Mouse (Mus musculus) layer of hippocampus, postnatal 14 days (tissue): Measurements from ENCODE around the gene Bri3. TPM values are rescaled to one million over a fixed set of nuclear protein-coding genes. Genes with fewer than 3 reads are reported as not detected.
A peak's percentile ranks its signal among the peaks of the same experiment; 100 is the strongest.

ENCODE experiments used
- DNase-seq, 2 experiments: peaks; one replicate each; pipeline ENCODE4 v3.0.0; 2021 to 2022; ENCODE audit warnings: low spot score in 2 of 2, mixed read lengths in 1 of 2
- long read RNA-seq, 2 experiments: library from polyadenylated mRNA; stranded (forward); transcript quantifications; one replicate each; pipeline ENCODE4 v2.0.0; 2021
- total RNA-seq, 2 experiments: library from RNA; stranded (reverse); gene quantifications; 2 replicates each; pipeline ENCODE4 v1.2.3; 2021

Bri3 gene
- total RNA-seq: 10 to 100 TPM; 57.5 to 62.3 TPM
- long read RNA-seq, experiment 1, transcript Bri3-201 (3 exons, 955 nt): major isoform, 8 of 12 reads
- long read RNA-seq, experiment 1, partial matches to known transcripts: 2 of 12 reads
- long read RNA-seq, experiment 1, other reads (novel, unspliced or antisense): 2 of 12 reads
- long read RNA-seq, experiment 2, transcript Bri3-201 (3 exons, 955 nt): major isoform, 20 of 27 reads
- long read RNA-seq, experiment 2, partial matches to known transcripts: 3 of 27 reads
- long read RNA-seq, experiment 2, other reads (novel, unspliced or antisense): 4 of 27 reads

GRCm38 (mm10) chr5:144243901-144244487 lies at the start of gene Bri3:
Bri3 (plus strand) TSS chr5:144244437.
- DNase-seq: no peak

DNA sequence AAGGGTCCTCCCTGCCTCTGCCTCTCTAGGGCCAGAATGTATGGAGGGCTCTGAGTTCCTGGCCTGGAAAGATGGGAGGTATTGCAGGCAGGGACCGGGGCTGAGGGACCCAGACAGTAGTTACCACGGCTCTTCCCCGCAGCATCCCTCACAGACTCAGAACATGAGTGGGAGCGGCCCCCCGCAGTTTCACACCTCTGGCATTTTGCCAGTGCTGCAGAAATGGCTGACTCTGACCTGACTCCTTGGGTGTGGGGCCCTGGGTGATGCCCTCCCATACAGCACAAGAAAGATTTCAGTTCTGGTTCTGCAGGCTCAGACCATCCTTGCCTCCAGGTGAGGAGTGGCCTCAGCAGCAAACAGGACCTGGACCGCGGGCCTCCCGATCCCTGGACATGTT lies 48.7 kb upstream of the Bri3 start:
- no peak for DNase-seq

GRCm38 (mm10) chr5:144200616-144201015 lies 43.6 kb upstream of the Bri3 start:
- DNase-seq: no peak

DNA sequence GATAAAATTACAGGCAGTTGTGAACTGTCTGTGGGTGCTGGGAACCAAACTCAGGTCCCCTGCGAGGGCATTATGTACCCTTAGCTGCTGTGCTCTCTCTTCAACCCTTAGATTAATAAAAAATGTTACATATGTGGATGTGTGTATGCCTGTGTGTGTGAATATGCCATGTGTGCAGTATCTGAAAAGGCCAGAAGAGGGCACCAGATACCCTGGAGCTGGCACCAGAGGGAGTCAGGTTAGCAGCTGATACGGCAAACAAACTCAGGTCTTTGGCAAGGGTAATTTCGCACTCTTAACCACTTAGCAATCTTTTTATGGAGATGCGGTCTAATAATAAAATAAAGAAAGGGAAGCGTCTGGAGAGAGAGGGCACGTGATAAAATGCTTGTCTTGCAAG lies 41.8 kb upstream of the Bri3 start:
- DNase-seq: no peak

GRCm38 (mm10) chr5:144203398-144203959 lies 40.8 kb upstream of the Bri3 start:
- no peak for DNase-seq

GRCm38 (mm10) chr5:144204303-144204702 lies 39.9 kb upstream of the Bri3 start:
- DNase-seq: no peak

DNA sequence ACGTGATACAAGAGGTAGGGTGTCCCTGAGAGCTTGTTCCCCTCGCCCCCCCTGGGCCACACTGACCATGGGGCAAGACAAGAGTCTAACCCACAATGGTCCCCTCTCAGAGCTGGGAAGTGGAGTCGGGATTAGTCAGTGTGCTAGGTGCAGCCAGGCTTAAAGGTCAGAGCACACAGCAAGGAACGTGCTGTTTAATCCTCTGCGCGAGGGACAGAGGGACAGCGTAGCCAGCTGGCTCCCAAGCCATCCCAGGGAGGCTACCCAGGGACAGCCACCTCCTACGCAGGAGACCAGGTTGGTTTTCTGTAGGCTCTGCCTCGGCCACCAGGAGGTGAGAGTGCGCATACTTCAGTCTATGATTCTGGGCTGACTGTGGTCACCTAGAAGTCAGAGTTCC lies 39.3 kb upstream of the Bri3 start:
- no peak for DNase-seq

- DNase-seq: no peak
These were observed 38.2 kb upstream of the Bri3 start for GRCm38 (mm10) chr5:144206069-144206468.

GRCm38 (mm10) chr5:144207478-144207877 lies 36.8 kb upstream of the Bri3 start:
- peak; percentile 49 to 55 for DNase-seq

DNA sequence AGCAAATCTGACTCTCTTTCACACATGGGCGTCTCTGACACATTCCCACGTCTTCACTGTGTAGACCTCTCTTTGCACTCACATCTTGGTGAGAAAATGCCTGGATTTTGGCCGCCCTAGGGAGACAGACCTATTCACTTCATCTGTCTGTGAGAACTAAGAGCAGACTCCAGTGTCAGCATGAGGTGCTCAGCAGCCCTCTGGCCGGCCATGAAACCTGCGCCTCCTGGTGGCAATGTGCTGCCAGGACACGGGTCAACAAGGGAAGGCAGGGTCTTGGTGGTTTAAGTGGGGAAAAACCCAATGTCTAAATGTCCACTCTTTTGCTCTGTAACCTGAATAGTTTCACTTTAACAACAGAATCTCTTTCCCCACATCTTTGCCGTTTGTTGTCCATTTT lies 29.8 kb upstream of the Bri3 start:
- peak in 1 of 2 experiments; percentile 46 for DNase-seq

- DNase-seq: no peak
These were observed 28.2 kb upstream of the Bri3 start for GRCm38 (mm10) chr5:144215992-144216391.

DNA sequence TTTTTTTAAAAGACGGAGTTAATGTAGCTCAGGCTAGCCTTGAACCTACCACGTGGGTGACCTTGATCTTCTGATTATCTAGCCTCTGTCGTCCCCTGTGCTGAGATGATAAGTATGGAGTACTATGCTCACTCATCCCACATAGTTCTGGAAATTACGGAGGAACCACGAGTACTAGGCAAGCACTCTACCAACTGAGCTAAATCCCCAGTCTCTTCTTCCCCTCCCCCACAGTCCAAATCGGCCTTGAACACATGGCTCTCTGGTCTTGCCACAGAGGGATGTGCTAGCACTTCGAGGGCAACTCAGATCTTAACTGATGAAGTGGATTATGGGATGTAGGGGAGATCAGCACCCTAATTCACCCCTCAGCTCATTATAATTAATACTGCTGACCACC lies 26.2 kb upstream of the Bri3 start:
- no peak for DNase-seq

DNA sequence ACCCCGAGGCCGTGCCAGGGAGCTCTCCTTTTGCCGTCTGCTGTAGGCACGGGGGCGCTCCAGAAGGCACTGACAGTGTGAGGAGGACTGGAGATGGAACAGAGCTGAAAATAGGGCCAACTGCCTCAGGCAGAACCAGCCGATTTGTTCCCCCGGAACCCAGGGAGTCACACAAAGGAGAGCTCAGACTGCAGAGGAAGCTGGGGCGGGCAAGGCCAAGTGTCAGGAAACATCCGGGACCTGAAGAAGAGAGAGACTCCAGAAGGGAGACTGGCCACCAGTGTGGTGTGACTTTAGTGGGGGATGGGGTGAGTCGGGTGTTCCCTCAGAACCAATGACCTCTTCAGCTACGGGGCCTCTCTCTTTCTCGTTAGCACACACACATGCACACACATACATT lies 24.9 kb upstream of the Bri3 start:
- DNase-seq: no peak

- DNase-seq: no peak
These were observed 24.3 kb upstream of the Bri3 start for GRCm38 (mm10) chr5:144219936-144220335.

GRCm38 (mm10) chr5:144221305-144221704 lies 22.9 kb upstream of the Bri3 start:
- DNase-seq: no peak

GRCm38 (mm10) chr5:144222811-144223502 lies 21.3 kb upstream of the Bri3 start:
- peak; percentile 27 to 39 for DNase-seq

- peak; percentile 93 to 96 for DNase-seq
These were observed 20.8 kb upstream of the Bri3 start, which contains the start of gene Tecpr1 for GRCm38 (mm10) chr5:144223503-144223862. Tecpr1 (minus strand) TSS chr5:144223615.

- no peak for DNase-seq
These were observed 20.1 kb upstream of the Bri3 start for GRCm38 (mm10) chr5:144223899-144224816.

DNA sequence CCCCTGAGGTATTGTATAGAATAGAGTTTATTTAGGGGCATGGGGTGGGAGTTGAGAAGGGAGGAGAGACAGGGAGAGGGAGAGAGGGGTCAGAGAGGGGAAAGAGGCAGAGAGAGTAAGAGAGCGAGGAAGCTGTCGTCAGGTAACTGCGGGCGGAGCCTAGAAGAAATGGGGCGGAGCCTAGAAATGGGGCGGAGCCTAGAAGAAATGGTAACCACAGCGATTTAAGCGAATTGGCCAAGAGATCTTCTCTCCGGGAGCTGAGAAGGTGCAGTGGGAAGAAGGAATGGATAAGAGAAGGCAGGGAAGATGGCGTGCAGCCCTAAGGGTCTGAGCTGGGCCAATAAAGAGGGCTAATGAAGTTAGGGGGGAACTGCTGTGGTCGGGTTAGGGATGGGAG lies 18.0 kb upstream of the Bri3 start:
- no peak for DNase-seq

DNA sequence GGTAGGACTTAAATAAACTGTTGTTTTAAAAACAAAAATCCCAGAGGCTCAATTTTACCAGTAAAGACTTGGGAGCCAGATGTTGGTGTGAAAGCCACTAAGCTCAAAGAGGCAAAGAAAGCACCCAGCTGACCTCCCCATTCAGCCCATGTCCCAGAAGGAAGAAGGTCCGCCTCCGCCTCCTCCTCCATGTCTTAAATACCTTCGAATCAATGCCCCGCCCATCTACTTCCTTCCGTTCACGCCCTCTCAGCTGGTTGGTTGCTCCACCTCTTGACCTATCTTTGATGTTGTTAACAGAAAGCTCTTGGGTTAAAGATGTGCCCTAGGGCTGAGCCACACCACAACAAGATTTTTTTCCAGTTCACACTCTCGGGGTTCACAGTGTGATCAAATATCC lies 14.0 kb upstream of the Bri3 start:
- DNase-seq: no peak

DNA sequence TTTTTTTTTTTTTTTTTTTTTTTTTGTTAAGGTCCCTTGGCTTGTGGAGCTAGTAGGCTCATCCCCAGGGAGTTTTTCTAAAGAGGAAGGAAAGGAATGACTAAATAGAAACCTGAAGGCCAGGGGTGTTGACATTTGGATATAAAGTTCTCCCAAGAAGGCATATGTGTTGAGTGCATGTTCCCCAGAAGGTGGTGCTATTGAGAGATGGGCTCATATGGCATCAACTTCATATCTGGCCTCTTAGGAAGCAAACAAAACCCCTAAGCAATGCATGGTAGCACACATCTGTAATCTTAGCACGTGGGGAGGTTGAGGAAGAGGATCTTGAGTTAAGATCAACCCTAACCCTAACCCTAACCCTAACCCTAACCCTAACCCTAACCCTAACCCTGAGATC lies 12.8 kb upstream of the Bri3 start:
- no peak for DNase-seq
